Mouse (Mus musculus): Measurements from ENCODE around the gene Syt16. TPM values are rescaled to one million over a fixed set of nuclear protein-coding genes. Genes with fewer than 3 reads are reported as not detected.

Gene Syt16
- total RNA-seq, 4 experiments from 2014 or later, result 0.26 to 3.0 (median 1.0) TPM

GRCm38 (mm10) chr12:74316344-74316973 lies 319.0 kb downstream of the Syt16 start, which contains the start of gene Gm11042:
TSS of gene Gm11042 (minus strand) at chr12:74316394.
- DNase-seq, result no peak

- DNase-seq, result peak; percentile 45
Measured at GRCm38 (mm10) chr12:74316989-74317759, 319.7 kb downstream of the Syt16 start.

- DNase-seq, result no peak
Measured at GRCm38 (mm10) chr12:74320318-74320717, 322.9 kb downstream of the Syt16 start.

- DNase-seq, result no peak
Measured at GRCm38 (mm10) chr12:74321981-74322380, 324.5 kb downstream of the Syt16 start.

Other genes with a start within 250 kb of the Syt16 start
- 10 to 100 TPM; 61.1 to 71.2 (median 65.2) TPM for gene Hif1a, start 96.3 kb upstream of the Syt16 start, total RNA-seq (2022)
- 10 to 100 TPM in 2 of 4 experiments, 1 to 10 TPM in 2; 7.0 to 10.7 (median 9.8) TPM for gene Gm49321, start 60.0 kb upstream of the Syt16 start, total RNA-seq (2022)
- 10 to 100 TPM; 15.1 to 28.9 (median 23.2) TPM for gene Snapc1, start 33.2 kb upstream of the Syt16 start, total RNA-seq (2022)